Mouse (Mus musculus) Patski (cell line): ENCODE measurements around the gene Cpox. TPM values are rescaled to one million over a fixed set of nuclear protein-coding genes. Genes with fewer than 3 reads are reported as not detected.

Source experiments
- ATAC-seq: fragments of 100-300 bp; one replicate; pipeline ENCODE4 v1.8.0; 2021
- CTCF ChIA-PET: fragments of 350-600 bp; sonication (Branson Sonifier 250); formaldehyde crosslinking; loops from one replicate; lab custom pipeline; 2022; ENCODE audit warnings: inconsistent platforms; lab: Charles Lee
- POLR2A ChIA-PET: fragments of 350-600 bp; sonication (Branson Sonifier 250); formaldehyde crosslinking; loops from one replicate; lab custom pipeline; 2022; ENCODE audit warnings: antibody characterized with exemption, inconsistent platforms; lab: Charles Lee
- DNase-seq: peaks from one replicate; pipeline ENCODE4 v3.0.0-alpha.2; 2011; ENCODE audit warnings: low read depth, low spot score
- H3K27me3 ChIP-seq: fragments of 371-371 bp; one replicate; pipeline ENCODE4 v1.5.1; 2021
- CTCF ChIP-seq: fragments of 100-300 bp; IDR thresholded peaks from one replicate; pipeline ENCODE4 v1.5.1; 2021
- in situ Hi-C: fragments of 300-500 bp; cut with MboI; formaldehyde crosslinking; loops from 3 replicates; pipeline ENCODE4 v1.11.1; 2018; ENCODE audit warnings: low pct_unique_long_range_greater_than_20kb, mixed read lengths
- polyA plus RNA-seq: library from polyadenylated mRNA; unstranded; gene quantifications from one replicate; pipeline ENCODE4 v1.2.3, GENCODE M21; 2021

Gene Cpox
- polyA plus RNA-seq, 1 experiment from 2014 or later, result 27.3 TPM

- DNase-seq (no peak), ATAC-seq (no peak)
- POLR2A ChIA-PET, result interaction anchor here (0.6 kb wide), 1 partner anchor 82 kb away, joined by 3 read pairs; no protein-coding TSS in a partner anchor
- no peaks in the 10 kb centered on the region for H3K27me3 ChIP-seq
- CTCF ChIA-PET, result no interaction called here
- no peak for TF ChIP-seq CTCF
- in situ Hi-C loops, result no loop called here
These were observed 1.5 kb upstream of the Cpox start for GRCm38 (mm10) chr16:58668586-58668985.

GRCm38 (mm10) chr16:58669264-58669663 lies 828 bp upstream of the Cpox start:
- CTCF ChIA-PET, result no interaction called here
- TF ChIP-seq CTCF, result no peak
- DNase-seq, result no peak
- in situ Hi-C loops, result no loop called here
- H3K27me3 ChIP-seq, result no peaks in the 10 kb centered on the region
- POLR2A ChIA-PET, result interaction anchor here (1.0 kb wide), 1 partner anchor 59 kb away, joined by 3 read pairs; the partner anchor contains the start of gene Cldnd1
- ATAC-seq, result no peak

GRCm38 (mm10) chr16:58670643-58671042 lies 551 bp downstream of the Cpox start:
- H3K27me3 ChIP-seq, result no peaks in the 10 kb centered on the region
- ChIA-PET POLR2A (interaction anchor here (0.9 kb wide), 1 partner anchor 13 kb away, joined by 4 read pairs; no protein-coding TSS in a partner anchor), CTCF (no interaction called here)
- ATAC-seq, result no peak
- in situ Hi-C loops, result no loop called here
- no peak for DNase-seq
- TF ChIP-seq CTCF, result no peak

- no peak for ATAC-seq
- no peak for DNase-seq
- CTCF ChIA-PET, result interaction anchor here (2.0 kb wide), 1 partner anchor 15 kb away, joined by 5 read pairs; no protein-coding TSS in a partner anchor
- no peaks in the 10 kb centered on the region for H3K27me3 ChIP-seq
- in situ Hi-C loops, result no loop called here
- no peak for TF ChIP-seq CTCF
- POLR2A ChIA-PET, result interaction anchor here (0.7 to 0.9 kb wide), 2 partner anchors 11 to 14 kb away, joined by 3 to 4 read pairs; no protein-coding TSS in a partner anchor
These were observed 1.3 kb downstream of the Cpox start for GRCm38 (mm10) chr16:58671212-58671985.

GRCm38 (mm10) chr16:58672396-58672795 lies 2.3 kb downstream of the Cpox start:
- in situ Hi-C loops, result no loop called here
- no peak for DNase-seq
- POLR2A ChIA-PET, result interaction anchor here (0.7 kb wide), 1 partner anchor 10 kb away, joined by 3 read pairs; no protein-coding TSS in a partner anchor
- CTCF ChIA-PET, result interaction anchor here (2.0 kb wide), 1 partner anchor 14 kb away, joined by 5 read pairs; no protein-coding TSS in a partner anchor
- no peak for ATAC-seq
- H3K27me3 ChIP-seq, result no peaks in the 10 kb centered on the region
- no peak for TF ChIP-seq CTCF

GRCm38 (mm10) chr16:58673811-58674410 lies 3.8 kb downstream of the Cpox start:
- ChIA-PET CTCF (interaction anchor here (1.0 to 1.5 kb wide), 3 partner anchors 9 to 28 kb away, joined by 3 read pairs; no protein-coding TSS in a partner anchor), POLR2A (no interaction called here)
- ATAC-seq, result no peak
- TF ChIP-seq CTCF, result no peak
- in situ Hi-C loops, result no loop called here
- H3K27me3 ChIP-seq, result no peaks in the 10 kb centered on the region
- DNase-seq, result no peak

- in situ Hi-C loops, result loop anchor here (5.0 kb wide), 1 partner anchor 52 kb away; the partner anchor contains the start of gene Cldnd1
- TF ChIP-seq CTCF, result no peak
- ChIA-PET CTCF (interaction anchor here (1.5 to 1.7 kb wide), 2 partner anchors 8 to 21 kb away, joined by 3 to 4 read pairs; no protein-coding TSS in a partner anchor), POLR2A (no interaction called here)
- ATAC-seq (no peak), DNase-seq (no peak)
- H3K27me3 ChIP-seq, result no peaks in the 10 kb centered on the region
These were observed 5.2 kb downstream of the Cpox start for GRCm38 (mm10) chr16:58675256-58675655.

- no peaks in the 10 kb centered on the region for H3K27me3 ChIP-seq
- ATAC-seq (no peak), DNase-seq (no peak)
- POLR2A ChIA-PET, result no interaction called here
- TF ChIP-seq CTCF, result no peak
- in situ Hi-C loops, result loop anchor here (5.0 kb wide), 1 partner anchor 51 kb away; the partner anchor contains the start of gene Cldnd1
- CTCF ChIA-PET, result interaction anchor here (1.7 kb wide), 1 partner anchor 21 kb away, joined by 4 read pairs; no protein-coding TSS in a partner anchor
These were observed 6.1 kb downstream of the Cpox start for GRCm38 (mm10) chr16:58676156-58676555.

GRCm38 (mm10) chr16:58676633-58677032 lies 6.5 kb downstream of the Cpox start:
- H3K27me3 ChIP-seq, result no peaks in the 10 kb centered on the region
- ChIA-PET POLR2A (no interaction called here), CTCF (interaction anchor here (1.1 to 1.7 kb wide), 2 partner anchors 9 to 20 kb away, joined by 4 read pairs; no protein-coding TSS in a partner anchor)
- DNase-seq (no peak), ATAC-seq (no peak)
- no peak for TF ChIP-seq CTCF
- in situ Hi-C loops, result loop anchor here (5.0 kb wide), 1 partner anchor 51 kb away; the partner anchor contains the start of gene Cldnd1

- no peak for TF ChIP-seq CTCF
- no peaks in the 10 kb centered on the region for H3K27me3 ChIP-seq
- in situ Hi-C loops, result loop anchor here (5.0 kb wide), 1 partner anchor 50 kb away; the partner anchor contains the start of gene Cldnd1
- DNase-seq, result no peak
- CTCF ChIA-PET, result interaction anchor here (1.1 kb wide), 1 partner anchor 8 kb away, joined by 4 read pairs; no protein-coding TSS in a partner anchor
- ATAC-seq, result no peak
- POLR2A ChIA-PET, result no interaction called here
These were observed 7.4 kb downstream of the Cpox start for GRCm38 (mm10) chr16:58677491-58677890.
